Mouse (Mus musculus) kidney, postnatal 14 days (tissue): ENCODE measurements around the gene Col27a1.

Experiments
- DNase-seq: peaks from one replicate; pipeline ENCODE4 v3.0.0; 2022; ENCODE audit warnings: mixed read lengths

The Col27a1 gene

GRCm38 (mm10) chr4:63226164-63226882 lies 12.5 kb downstream of the Col27a1 start:
- peak; percentile 46 for DNase-seq

- peak; percentile 52 for DNase-seq
Observed at GRCm38 (mm10) chr4:63226883-63227235, 13.1 kb downstream of the Col27a1 start.

- DNase-seq: peak; percentile 69
Observed at GRCm38 (mm10) chr4:63228943-63229342, 15.1 kb downstream of the Col27a1 start.

GRCm38 (mm10) chr4:63229991-63230581 lies 16.3 kb downstream of the Col27a1 start:
- DNase-seq: no peak

- peak; percentile 47 for DNase-seq
Observed at GRCm38 (mm10) chr4:63231121-63231520, 17.3 kb downstream of the Col27a1 start.

- DNase-seq: peak; percentile 87
Observed at GRCm38 (mm10) chr4:63232542-63233020, 18.8 kb downstream of the Col27a1 start.

GRCm38 (mm10) chr4:63233557-63234452 lies 20.0 kb downstream of the Col27a1 start:
- peak; percentile 69 for DNase-seq

GRCm38 (mm10) chr4:63234852-63235251 lies 21.0 kb downstream of the Col27a1 start:
- DNase-seq: no peak

GRCm38 (mm10) chr4:63236235-63236634 lies 22.4 kb downstream of the Col27a1 start:
- DNase-seq: peak; percentile 89

GRCm38 (mm10) chr4:63237225-63237624 lies 23.4 kb downstream of the Col27a1 start:
- no peak for DNase-seq

- peak; percentile 41 for DNase-seq
Observed at GRCm38 (mm10) chr4:63238141-63238540, 24.3 kb downstream of the Col27a1 start.

- DNase-seq: no peak
Observed at GRCm38 (mm10) chr4:63238722-63239121, 24.9 kb downstream of the Col27a1 start.

GRCm38 (mm10) chr4:63241031-63241430 lies 27.2 kb downstream of the Col27a1 start:
- DNase-seq: no peak

- DNase-seq: no peak
Observed at GRCm38 (mm10) chr4:63247991-63248390, 34.2 kb downstream of the Col27a1 start.

- DNase-seq: no peak
Observed at GRCm38 (mm10) chr4:63248951-63249350, 35.1 kb downstream of the Col27a1 start.

GRCm38 (mm10) chr4:63251760-63252159 lies 38.0 kb downstream of the Col27a1 start:
- no peak for DNase-seq

- DNase-seq: no peak
Observed at GRCm38 (mm10) chr4:63253716-63254115, 39.9 kb downstream of the Col27a1 start.

- DNase-seq: peak; percentile 30
Observed at GRCm38 (mm10) chr4:63254151-63254550, 40.3 kb downstream of the Col27a1 start.

- DNase-seq: peak; percentile 66
Observed at GRCm38 (mm10) chr4:63256371-63256770, 42.6 kb downstream of the Col27a1 start.

GRCm38 (mm10) chr4:63257346-63257745 lies 43.5 kb downstream of the Col27a1 start:
- DNase-seq: no peak

GRCm38 (mm10) chr4:63258096-63258495 lies 44.3 kb downstream of the Col27a1 start:
- DNase-seq: no peak

- DNase-seq: no peak
Observed at GRCm38 (mm10) chr4:63259066-63259465, 45.3 kb downstream of the Col27a1 start.

- peak; percentile 17 for DNase-seq
Observed at GRCm38 (mm10) chr4:63260506-63260905, 46.7 kb downstream of the Col27a1 start.
